Mouse (Mus musculus) c-Kit-positive CD71-positive TER-119-positive erythroid progenitor cells, embryonic 14.5 days (primary cell): ENCODE results near the gene Slc6a3.

Experiments used
- DNase-seq: peaks from one replicate; pipeline ENCODE4 v3.0.0-alpha.2; 2013; ENCODE audit warnings: low spot score

The Slc6a3 gene

DNA sequence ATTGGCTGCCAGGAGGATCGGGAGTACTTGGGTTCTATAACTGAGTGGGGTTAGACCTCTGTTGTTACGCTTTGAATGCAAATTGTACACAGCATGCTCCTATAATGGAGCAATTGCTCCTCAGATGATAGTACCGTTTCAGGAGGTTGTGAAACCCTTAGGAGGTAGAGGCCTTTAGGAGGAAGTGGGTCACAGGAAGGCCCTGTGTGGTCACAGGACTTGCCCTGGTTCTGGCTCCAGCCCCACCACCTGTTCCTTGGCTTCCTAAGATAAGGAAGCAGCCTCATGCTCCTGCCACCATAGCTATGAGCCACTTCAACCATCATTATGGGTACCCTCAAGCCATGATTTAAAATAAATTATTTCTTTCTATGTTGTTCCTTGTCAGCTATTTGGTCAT is 54.9 kb downstream of the Slc6a3 start:
- no peak for DNase-seq

DNA sequence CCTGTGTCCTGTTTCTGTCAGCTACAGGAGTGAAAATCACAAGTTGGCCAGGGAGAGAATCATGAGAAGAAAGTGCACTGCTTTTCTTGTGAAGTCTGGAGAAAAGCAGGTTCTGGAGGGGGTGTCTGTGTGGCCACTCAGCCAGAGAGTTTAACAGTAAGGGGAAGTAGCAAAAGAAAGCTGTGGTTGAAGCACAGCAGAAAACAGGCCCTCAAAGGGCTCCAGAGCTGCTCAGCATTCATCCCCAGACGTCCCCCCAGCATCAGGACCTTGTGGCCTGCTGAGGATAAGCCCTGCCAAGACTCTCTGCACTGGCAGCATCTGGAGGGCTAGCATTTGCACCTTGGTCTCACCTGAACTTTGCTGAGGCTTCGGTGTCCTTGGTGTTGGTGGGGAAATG is 56.0 kb downstream of the Slc6a3 start:
- DNase-seq, result no peak

- DNase-seq, result no peak
Measured at GRCm38 (mm10) chr13:73596276-73596675, 59.7 kb downstream of the Slc6a3 start.

- no peak for DNase-seq
Measured at GRCm38 (mm10) chr13:73600217-73600616, 63.7 kb downstream of the Slc6a3 start.

- peak; percentile 11 for DNase-seq
Measured at GRCm38 (mm10) chr13:73603046-73603445, 66.5 kb downstream of the Slc6a3 start.

- peak; percentile 89 for DNase-seq
Measured at GRCm38 (mm10) chr13:73603522-73604155, 67.1 kb downstream of the Slc6a3 start, which contains the start of gene Clptm1l. Gene Clptm1l, plus strand, starts transcription at chr13:73604006.

DNA sequence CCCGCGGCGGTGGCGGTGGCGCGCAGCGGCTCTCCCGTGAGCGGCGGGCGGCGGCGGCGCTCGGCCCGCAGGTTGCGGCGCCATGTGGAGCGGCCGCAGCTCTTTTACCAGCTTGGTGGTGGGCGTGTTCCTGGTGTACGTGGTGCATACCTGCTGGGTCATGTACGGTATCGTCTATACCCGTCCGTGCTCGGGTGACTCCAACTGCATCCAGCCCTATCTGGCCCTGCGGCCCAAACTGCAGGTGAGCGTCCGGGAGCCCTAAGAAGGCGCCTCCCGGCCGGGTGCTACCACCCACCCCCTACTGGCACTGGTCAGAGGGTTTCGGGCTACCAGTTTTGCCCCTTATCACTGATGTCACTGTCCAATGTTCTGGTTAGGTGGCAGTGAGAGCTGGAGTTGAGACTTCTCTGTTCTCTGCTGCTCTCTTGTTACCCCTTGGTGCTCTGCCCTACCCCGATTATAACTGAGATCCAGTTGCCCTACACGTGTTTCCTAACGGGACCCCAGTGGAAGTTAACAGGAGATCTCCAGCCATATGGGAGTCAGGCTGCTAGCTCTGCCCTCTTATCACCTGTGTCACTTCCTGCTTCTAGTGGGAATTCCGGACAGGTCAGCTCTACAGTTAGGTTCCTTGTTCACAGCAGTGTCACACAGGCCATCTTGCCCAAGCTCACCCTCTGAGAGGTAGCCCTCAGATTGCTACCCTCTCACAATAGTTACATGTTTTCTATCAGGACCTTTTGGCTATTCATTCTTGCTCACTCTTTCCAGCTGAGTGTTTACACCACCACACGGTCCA is 67.8 kb downstream of the Slc6a3 start:
- peak; percentile 30 for DNase-seq

DNA sequence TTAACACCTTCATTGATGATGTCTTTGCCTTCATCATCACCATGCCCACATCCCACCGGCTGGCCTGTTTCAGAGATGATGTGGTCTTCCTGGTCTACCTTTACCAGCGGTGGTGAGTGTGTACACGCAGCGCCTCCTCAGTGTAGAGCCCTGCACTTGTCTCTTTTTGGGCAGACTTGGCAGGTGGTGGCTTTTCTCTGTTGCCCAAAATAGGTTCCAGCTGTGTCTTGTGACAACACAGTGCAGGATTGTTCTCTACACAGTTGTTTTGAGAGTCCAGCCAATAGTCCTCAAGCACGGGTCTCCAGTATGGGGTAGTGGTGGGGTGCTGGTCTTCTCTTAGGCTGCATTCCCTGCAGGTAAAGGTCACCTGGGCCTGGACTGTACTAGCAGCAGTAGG is 81.9 kb downstream of the Slc6a3 start:
- no peak for DNase-seq

DNA sequence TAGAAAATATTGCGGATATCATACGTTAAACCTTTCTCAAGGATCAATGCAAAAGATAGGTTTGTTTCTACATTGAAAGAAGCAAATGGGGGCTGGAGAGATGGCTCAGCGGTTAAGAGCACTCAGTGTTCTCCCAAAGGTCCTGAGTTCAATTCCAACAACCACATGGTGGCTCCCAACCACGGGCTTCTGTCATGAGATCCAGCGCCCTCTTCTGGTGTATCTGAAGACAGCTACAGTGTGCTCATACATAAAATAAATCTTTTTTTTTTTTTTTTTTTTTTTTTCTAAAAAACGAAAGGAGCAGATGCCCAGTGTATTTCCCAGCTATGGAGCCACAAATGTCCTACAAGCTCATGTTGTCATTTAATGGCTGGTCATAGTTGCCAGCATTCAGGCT is 84.1 kb downstream of the Slc6a3 start:
- peak; percentile 25 for DNase-seq

DNA sequence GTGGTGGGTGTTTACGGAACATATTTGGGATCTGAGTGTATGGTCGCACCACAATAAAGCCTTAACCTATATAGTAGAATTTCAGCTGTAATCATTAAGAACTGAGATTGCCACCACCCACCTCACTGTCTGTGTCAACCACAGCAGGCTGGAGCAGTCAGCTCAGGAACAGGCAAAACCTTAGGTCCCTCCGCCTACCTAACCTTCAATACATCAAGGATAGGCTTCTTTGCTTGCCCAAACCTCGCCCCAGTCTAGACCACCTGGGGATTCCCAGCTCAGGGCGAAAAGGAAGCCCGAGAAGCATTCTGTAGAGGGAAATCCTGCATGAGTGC is 89.8 kb downstream of the Slc6a3 start:
- DNase-seq, result no peak

GRCm38 (mm10) chr13:73626745-73627549 is 90.4 kb downstream of the Slc6a3 start, which contains the start of gene Tert:
Gene Tert, plus strand, starts transcription at chr13:73626911.
- DNase-seq, result peak; percentile 8
